Mouse (Mus musculus) embryonic fibroblast, embryonic 13.5 days (primary cell): ENCODE measurements around the gene Wasf3.
"Not testable (repeated sequence)": the region's sequence is repeated elsewhere in the genome, so short reads cannot be mapped to it uniquely, and the experiment has no call there.

Source experiments
- CTCF ChIP-seq: IDR thresholded peaks from 2 replicates; pipeline ENCODE4 v1.5.1; 2011; ENCODE audit warnings: mild to moderate bottlenecking, control low read depth, low read length, moderate library complexity, borderline replicate concordance; ENCODE audit not compliant: insufficient read depth
- POLR2A ChIP-seq: IDR thresholded peaks from 2 replicates; pipeline ENCODE4 v1.6.1; 2011; ENCODE audit warnings: low read depth, mild to moderate bottlenecking, control low read depth, low read length, moderate library complexity

GRCm38 (mm10) chr5:146513823-146514222 is 129.0 kb downstream of the Wasf3 start, which contains the start of gene Gm3402:
- TF ChIP-seq CTCF, POLR2A: not testable (repeated sequence)
